Mouse (Mus musculus) frontal cortex, postnatal 14 days (tissue): ENCODE results near the gene Bag3.

Experiments
- DNase-seq, 2 experiments: peaks; one replicate each; pipeline ENCODE4 v3.0.0; 2022; ENCODE audit warnings: low spot score in 2 of 2

Bag3 gene

DNA sequence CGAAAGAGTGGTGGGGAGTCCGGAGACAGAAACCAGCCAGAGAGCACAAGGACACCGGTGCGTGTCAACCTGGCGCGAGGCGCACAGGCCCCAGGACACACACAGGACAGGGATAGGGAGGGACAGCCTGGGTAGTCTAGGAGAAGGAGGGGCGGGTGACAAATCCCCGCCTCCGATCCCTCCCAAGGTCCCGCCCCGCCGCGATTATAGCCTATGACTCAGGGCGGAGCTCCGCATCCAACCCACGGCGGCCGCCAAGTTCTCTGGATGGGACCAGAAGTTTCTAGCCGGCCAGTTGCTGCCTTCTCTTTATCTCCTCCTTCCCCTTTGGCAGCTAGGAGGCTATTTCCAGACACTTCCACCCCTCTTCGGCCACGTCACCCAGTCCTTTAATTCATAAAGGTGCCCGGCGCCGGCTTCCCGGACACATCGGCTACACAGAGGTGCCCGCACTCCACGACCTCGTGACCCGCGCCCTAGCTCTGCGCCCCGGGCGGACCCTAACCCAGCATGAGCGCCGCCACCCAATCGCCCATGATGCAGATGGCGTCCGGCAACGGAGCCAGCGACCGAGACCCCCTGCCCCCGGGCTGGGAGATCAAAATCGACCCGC, at the start of gene Bag3:
Gene Bag3, plus strand, starts transcription at position 268 of the 613 bp plus-strand sequence.
- DNase-seq, result peak; percentile 55 to 60

DNA sequence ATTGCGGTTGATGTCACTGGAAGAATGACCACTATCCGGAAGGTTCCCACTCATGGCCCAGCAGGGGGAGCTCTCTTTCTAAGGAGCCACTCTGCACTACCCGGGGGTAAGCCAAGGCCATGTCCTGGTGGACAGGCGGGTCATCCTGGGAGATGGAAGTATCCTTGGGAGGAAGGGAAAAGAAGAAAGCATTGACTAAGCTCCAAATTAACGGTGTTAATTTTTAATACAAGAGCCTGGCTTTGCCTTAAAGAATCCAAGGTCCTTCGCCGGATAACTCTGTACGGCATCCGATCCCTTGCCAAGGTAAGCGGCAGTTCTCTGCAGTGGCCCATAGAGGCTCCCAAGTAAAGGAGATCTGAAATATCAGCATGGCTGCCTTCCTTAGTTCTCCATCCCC, 49.1 kb upstream of the Bag3 start:
- peak in 1 of 2 experiments; percentile 36 for DNase-seq

DNA sequence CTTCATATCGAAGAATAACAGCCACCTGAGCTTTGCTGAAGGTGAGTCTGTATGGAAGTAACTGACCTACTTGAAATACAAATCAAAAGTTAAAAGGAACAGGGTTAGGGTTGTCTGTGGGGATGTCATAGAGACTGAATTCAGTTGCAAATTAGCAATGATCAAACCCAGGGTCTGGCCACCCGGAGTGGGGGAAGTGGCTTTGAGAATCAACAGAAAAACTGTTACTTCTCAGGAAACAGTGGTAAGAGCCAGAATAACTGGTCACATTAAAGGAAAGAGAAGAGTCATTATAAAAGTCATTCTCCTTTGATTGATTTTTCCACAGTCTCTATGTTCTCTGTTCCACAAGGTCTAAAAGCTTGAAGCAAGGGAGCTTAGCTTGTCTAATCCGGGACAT, 34.4 kb upstream of the Bag3 start:
- no peak for DNase-seq

DNA sequence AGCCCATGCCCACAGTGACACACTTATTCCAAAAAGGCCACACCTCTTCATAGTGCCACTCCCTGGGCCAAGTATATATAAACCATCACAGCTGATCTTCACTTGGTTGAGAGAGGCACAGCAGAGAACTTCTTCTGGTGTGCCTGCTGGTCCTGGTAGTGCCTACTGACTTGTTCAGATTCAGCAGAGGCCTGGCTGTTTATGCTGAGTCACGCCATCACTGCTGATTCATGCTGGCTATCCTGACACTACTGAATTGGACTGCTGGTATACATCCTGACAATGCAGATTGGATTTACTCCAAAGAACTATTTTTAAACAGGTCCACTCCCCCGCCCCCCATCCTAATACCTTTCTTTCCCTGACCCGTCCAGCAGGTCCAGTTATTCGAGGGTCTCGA, 28.9 kb upstream of the Bag3 start:
- no peak for DNase-seq

DNA sequence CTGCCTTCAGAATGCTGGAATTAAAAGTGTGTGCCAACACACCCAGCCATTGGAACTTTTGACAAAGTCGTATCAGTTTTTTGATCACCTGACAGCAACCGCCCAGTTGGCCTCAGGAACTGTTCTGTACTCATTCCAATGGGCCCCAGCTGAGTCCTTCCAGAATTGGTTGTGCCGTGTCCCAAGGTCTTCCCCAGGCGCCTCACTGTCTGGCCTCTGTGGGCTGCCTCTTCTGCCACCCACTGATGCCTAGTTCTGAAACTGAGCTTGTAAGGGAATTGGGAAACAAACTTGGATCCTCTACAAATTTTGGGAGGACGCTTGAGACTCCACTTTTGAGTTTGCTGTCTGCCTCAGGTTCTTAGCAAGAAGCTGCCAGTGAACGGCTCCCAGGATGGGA, 23.6 kb upstream of the Bag3 start:
- no peak for DNase-seq

DNA sequence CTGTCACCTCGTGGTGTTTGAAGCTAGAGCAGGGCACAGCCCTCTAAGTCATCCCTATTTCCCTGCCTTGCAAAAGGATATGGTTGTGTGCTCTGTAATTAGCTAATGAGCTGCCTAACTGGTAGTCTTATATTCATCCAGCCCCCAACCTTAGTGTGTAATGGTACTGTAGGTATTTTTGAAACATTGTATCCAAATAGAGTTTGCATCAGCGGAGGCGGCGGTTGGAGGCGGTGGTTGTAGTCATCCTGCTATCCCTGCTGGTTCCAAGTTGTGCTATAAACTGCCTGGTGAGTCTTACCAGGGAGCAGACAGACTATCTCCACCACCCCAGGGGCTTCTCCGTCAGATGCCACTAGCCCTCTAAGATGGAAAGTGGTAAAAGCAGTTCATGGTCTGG, 19.3 kb upstream of the Bag3 start:
- DNase-seq, result peak; percentile 13 to 22

DNA sequence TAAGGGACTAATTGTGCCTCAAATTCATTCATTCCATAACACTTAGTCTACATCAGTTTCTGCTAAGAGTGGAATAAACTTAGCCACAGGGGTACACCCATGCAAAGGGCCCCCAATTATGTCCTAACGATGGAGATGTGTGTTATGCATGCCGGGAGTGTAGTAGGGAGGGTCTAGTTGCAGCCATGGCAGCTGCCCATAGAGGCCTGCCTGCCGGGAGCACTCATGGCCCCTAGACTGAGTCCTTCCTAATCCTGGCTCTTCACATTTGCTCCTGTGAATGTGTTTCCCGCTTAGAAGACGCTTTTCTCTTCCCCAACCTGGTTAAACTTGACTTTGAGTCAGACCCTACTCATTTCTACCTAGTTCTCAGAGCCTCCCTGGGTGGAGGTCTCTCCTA, 11.5 kb upstream of the Bag3 start:
- DNase-seq, result no peak

DNA sequence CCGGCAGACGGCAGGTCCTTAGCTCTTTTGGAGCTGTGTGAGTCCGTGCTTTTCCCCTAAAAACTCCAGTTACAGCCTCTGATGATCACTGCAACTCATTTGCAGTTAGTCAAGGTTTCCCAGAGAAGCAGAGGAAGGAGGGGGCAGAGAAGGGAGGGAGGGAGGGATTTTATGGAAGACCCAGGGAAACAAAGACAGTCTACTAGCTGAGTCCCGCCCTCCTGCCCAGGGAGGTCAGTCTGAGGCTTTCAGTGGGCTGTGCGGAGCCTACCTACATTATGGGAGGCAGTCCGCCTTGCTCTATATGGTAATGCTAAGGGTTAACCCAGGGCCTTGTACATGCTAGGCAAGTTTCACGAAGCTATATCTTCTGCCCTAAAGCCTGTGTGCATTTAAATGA, 9.9 kb upstream of the Bag3 start:
- DNase-seq, result no peak

DNA sequence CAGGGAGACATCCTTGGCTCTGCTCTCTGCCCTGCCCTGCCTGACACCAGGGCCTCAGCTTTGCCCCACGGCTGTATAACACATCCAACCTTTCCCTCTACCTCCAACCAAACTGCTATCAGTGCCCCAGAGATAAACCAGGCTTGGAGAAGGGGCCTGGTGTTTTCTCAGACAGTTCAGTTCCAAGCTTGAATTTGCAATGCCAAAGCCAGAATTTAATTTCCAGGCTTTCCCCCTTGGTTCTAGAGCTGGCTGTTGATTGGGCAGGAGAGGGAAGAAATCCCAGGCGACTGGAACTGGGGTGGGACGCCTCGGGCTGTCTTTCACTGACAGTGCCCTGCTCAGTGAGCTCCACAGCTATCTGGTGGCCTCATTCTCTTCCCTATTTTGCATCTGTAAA, 9.1 kb upstream of the Bag3 start:
- no peak for DNase-seq

DNA sequence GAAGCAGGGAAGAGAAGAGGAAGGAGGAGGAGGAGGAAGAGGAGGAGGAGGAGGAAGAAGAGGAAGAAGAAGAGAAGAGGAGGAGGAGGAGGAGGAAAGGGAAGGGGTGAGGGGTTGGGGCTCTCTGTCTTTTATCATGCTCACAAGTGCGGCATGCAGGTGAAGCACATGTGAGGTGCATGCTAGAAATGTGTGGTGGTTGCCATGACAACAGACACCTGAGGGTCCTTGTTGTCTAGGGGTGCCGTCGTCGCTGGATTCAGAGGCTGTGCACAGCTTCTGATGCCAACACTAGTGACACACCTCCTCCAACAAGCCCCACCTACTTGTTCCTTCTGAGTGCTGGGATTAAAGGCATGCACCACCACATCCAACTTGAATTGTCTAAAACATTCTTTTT, 7.1 kb upstream of the Bag3 start:
- no peak for DNase-seq

DNA sequence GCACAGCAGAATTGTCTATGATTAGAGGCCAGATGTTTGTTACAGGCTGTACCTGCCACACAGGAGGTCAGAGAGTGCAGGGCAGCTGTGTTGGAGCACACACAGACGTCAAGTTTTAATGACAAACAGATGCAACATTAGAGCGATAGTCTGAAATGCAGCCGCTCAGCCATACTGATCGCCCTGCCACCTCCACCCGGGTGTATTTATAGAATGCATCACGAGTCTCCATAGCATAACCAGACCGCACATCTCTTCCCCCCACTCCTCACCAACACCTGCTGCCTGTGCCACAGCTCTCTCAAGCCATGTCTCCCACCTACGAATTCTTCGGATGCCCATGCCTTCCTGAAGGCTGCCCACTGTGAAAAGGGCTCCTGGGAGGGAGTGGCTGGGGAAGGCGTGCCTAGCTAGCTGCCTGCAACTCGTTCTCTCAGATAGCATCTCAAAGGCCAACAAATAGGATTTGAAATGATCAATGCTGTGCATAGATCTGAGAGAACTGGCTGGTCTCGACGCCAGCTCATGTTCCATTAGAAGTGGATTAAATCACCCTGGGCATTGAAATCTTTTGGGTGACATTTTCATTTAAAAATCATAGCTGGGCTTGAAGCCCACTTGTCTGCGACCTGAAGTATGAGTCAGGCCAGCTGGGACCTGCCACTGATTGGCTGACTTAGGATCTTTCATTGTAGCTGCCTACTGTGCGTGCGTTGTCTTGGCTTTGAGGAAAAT, 3.9 kb upstream of the Bag3 start:
- DNase-seq, result no peak

DNA sequence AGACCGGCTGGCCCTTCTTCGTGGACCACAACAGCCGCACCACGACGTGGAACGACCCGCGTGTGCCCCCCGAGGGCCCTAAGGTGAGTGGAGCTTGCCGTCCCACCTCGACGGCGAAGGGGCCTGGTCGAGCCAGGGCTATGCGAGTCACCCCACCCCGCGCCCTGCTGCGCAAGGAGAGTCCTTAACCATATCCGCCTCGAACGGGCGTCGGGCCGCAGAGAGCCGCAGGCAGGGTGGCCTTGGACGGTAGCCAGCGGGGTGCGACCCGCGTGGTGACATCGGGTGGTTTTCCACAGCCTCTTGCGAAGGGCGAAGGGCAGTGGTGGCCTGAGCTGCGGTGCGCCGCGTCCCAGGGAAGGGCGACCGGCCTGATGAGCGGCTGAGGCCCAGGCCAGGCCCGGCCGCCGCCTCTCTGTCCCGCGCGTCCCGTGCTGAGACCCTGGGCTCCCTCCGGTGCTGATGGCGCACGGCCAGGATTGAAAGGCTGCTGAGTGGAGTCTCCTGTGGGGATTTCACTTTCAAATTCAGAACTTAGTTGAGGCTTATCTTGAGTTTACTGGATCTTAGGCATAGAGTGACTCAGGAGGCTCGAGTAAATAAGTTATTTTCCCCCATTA, 656 bp downstream of the Bag3 start:
- DNase-seq, result peak in 1 of 2 experiments; percentile 24

DNA sequence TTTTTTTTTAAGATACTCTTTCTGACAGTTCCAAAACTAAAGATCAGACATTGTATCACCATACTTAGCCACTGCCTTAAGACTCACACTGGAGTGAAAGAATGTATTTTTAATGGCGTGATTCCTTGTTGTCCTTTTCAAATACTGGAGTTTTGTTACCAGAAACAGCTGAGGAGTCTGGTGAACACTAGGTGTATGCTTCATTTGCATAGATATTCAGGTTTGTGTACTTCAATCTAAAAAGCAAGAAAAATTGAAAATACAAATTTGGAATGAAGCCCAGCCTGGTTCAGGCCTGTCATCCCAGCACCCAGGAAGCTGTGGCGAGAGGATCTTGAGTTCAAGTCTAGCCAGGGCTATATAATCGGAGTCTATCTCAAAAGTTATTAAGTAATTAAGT, 1.2 kb downstream of the Bag3 start:
- DNase-seq, result no peak

DNA sequence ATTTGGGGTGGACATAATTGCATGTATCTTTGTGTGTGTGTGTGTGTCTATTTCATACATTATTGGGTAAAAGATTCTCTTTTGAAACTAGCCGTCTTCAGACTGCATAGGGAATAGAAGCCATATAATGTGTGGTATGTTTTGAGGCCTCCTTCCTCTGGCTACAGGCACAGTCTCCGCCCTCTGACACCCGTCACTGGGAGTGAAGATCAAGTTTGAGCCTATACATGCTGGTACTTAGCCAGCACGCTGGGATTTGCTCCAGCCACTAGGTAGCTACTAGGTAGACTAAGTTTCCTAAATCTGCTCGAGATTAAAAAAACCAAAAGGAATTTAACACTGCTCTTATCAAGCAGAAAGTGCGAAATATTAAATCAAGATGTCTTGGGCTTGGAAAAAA, 3.2 kb downstream of the Bag3 start:
- DNase-seq, result no peak

DNA sequence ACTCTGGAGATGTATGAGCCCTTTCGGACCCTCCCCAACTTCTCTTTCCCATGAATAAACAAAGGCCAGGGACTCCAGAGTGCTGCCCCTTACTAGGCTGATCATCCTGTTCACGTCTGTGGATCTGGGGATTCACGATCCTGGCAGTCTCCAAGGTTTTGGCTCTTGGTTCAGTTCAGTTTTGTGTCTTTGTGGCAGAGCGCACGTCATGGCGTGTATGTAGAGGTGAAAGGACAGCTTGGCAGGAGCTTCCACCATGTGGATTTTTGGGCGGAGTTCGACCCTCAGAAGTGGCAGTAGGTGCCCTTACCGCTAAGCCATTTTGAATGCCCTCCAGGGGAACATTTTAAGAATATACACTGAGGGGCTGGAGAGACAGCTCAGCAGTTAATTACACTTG, 5.2 kb downstream of the Bag3 start:
- no peak for DNase-seq

DNA sequence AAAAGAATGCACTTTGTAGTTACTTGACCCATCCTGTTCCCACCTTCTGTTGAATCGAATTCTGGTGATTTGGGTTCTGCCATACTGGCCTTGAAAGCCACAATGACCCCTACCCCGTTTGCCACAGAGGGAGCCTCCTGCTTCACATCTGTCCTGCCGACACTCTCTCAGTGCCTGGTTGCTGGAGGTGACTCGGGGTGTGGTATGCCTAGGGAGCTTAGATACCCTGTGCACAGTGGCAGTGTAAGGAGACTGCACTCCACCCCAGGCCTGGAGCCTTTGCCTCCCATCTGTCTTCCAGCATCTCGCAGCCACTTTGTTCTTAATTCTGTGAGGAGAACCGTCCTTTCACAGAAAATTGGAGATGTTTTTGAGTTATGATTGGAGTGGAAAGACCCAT, 5.7 kb downstream of the Bag3 start:
- DNase-seq, result no peak

DNA sequence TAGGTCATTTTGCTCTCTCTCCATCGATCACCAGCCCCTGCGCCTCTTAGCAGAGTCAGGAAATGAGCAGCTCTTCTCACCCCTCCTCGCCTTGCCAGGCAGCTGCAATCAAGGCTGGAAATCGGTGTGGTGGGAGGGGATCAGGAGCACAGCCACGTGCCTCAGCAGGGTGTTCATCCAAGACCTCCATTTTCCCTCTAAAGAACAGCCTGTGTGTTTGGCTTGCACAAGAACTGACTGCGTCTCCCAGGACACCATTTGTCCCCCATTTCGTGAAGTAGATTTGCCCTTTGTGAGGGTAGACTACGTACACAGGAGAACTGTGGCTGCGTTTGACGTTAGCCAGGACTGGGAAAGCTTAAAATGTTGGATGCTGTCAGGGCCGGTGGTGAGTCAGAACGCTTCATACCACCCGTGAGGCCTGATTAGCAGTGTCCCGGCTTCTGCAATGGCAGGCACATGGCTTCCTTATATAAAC, 6.2 kb downstream of the Bag3 start:
- DNase-seq, result no peak

DNA sequence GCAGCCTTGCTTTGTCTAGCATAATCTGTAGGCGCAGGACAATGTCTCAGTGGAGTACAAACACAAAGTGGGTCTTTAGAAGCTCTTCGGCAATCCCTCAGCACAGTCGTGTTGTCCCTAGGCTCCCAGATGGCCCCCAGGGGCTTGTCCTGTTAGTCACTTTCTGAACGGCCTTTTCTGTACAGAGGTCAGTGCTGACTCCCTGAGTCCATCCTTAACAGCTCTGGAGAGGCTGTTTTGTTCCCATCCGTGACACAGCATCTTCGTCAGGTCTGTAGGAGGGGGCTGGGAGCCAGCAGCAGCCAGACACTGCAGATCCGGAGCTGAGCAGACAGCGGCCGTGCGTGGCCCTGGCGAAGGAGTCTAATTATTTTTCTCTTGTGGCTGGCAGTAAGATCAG, 7.6 kb downstream of the Bag3 start:
- no peak for DNase-seq

DNA sequence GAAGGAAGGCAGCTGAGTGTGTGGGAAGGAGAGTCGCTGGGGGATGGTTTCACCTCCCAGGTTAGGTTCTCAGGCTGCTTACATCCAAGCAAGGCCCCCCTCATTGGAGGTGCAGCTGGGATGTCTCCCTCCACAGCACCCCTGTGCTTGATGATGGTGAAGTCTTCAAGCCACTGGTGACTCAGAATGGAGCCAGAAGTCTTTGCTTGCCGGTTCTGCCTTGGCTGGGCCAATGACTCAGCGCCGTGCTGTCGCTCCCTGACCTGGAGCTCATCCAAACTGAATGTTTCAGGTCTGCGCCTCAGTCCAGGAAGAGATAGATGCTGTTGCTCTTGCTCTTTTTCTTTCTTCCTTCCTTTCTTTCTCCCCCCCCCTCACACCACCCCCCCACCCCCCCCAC, 8.5 kb downstream of the Bag3 start:
- no peak for DNase-seq

DNA sequence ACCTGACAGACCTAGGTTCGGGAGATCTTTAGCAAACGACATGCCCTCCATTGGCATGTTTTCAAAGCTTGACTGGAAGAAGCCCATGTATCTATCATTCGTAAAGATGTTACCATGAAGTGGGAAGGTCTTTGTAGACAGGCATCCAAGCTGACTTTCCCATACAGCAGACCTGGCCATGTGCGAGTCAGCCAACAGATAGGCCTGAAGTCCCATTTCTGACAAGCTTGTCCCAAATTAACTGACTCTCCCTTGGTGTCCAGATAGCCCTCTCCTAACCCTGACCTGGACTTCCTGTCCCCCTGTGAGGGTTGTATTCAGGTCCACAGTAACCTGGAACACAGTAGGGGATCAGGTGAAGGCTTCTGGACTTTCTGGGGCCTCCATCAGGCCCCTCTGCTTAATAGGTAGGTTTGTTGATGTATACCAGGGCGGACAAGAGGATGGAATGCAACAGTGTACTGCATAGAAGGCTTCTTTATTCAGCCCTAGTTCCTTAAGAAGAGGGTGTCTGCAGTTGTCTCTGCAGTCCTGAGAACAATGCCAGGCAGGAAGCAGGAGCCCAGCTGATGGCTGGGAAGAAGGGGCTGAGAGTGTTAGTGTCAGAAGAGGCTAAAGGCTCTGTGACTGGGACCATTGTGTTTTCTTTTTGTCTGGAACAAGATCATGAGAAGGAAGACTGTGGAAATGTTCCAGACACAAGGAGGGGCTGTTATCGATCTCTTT, 9.2 kb downstream of the Bag3 start:
- no peak for DNase-seq

DNA sequence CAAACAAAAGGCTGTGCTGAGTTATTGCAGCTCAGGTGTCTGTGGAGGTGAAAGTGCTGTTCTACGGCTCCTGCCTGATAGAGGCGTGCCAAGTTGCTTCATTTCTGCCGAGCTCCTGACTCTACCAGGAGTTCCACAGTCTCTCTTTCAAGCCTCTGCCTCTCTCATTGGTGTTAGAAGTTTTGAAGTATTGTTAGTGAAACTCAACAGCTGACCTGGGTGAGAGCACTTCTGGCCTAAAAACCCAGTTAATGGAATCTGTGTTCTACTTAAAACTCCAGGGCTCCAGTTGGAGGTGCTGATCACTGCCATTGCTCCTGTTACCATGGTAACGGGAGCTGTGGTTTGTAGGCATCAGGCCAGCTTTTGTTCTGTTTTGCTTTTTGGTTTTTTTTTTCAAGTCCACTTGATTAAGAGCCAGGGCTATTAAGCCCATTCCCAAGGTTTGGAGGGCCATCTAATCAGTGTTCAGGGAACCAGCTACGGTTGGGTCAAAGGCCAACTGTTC, 11.6 kb downstream of the Bag3 start:
- no peak for DNase-seq

DNA sequence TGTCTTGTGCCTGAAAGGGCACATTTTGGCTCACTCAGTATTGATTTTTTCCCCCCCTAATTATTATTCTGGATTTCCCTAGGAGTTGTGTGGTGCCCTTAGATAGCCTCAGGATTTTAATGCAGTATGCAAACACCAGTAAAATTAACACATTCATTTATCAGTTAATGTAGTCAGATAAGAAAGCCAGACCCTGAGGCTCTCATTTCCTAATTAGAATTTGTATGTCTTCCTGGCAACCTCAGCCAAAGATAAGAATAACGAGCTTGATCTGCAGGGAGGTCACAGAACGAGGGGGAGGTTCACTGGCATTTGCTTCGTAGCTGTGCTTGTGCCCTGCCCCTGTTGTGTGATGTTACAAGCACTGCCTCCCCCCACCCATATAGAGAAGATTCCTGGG, 12.7 kb downstream of the Bag3 start:
- DNase-seq, result no peak
